Mouse (Mus musculus) G1E (cell line): ENCODE measurements at regions not wholly inside any gene's neighbourhood (a gene's known extent, or its start where the extent isn't known, plus 50 kb on each side); places are given as distances from the start of the nearest gene placed in this dataset.

ENCODE experiments used
- ATAC-seq: 2 replicates; pipeline ENCODE4 v1.8.0; 2016; ENCODE audit warnings: mild to moderate bottlenecking; ENCODE audit not compliant: insufficient number of reproducible peaks, poor library complexity, low FRiP score, severe bottlenecking; ENCODE audit errors: extremely low read depth
- DNase-seq: peaks from one replicate; pipeline ENCODE4 v3.0.0; 2012; ENCODE audit warnings: low spot score
- H3K27me3 ChIP-seq: 2 replicates; pipeline ENCODE4 v1.6.1; 2012; ENCODE audit warnings: mild to moderate bottlenecking, low read length, inconsistent platforms; ENCODE audit not compliant: insufficient read depth
- H3K36me3 ChIP-seq: replicated peaks from 2 replicates; pipeline ENCODE3; 2012; ENCODE audit warnings: mild to moderate bottlenecking, inconsistent platforms
- H3K4me1 ChIP-seq: 2 replicates; pipeline ENCODE4 v1.6.1; 2012; ENCODE audit warnings: low read depth, low read length, inconsistent platforms, mixed read lengths; ENCODE audit not compliant: insufficient read depth
- H3K4me3 ChIP-seq: 2 replicates; pipeline ENCODE4 v1.5.1; 2012; ENCODE audit warnings: low read depth, mild to moderate bottlenecking, inconsistent platforms, low read length, moderate library complexity, mixed read lengths
- H3K9me3 ChIP-seq: replicated peaks from 2 replicates; pipeline ENCODE4 v1.6.1; 2012; ENCODE audit warnings: inconsistent platforms
- CTCF ChIP-seq: IDR thresholded peaks from 2 replicates; pipeline ENCODE4 v1.5.1; 2012; ENCODE audit warnings: low read depth, low read length, inconsistent platforms, mixed read lengths
- GATA1 ChIP-seq: IDR thresholded peaks from 2 replicates; pipeline ENCODE4 v1.6.1; 2012; ENCODE audit warnings: borderline replicate concordance, low read length, inconsistent platforms, mixed read lengths
- GATA2 ChIP-seq: IDR thresholded peaks from 2 replicates; pipeline ENCODE4 v1.6.1; 2012; ENCODE audit warnings: low read depth, low read length, inconsistent platforms, borderline replicate concordance
- POLR2AphosphoS5 ChIP-seq: IDR thresholded peaks from 2 replicates; pipeline ENCODE4 v1.6.1; 2012; ENCODE audit warnings: low read depth, low read length, inconsistent platforms; ENCODE audit not compliant: insufficient replicate concordance
- TAL1 ChIP-seq: conservative IDR thresholded peaks from 2 replicates; pipeline ENCODE4 v1.6.1; 2012; ENCODE audit warnings: low read depth, low read length, inconsistent platforms, mixed read lengths

DNA sequence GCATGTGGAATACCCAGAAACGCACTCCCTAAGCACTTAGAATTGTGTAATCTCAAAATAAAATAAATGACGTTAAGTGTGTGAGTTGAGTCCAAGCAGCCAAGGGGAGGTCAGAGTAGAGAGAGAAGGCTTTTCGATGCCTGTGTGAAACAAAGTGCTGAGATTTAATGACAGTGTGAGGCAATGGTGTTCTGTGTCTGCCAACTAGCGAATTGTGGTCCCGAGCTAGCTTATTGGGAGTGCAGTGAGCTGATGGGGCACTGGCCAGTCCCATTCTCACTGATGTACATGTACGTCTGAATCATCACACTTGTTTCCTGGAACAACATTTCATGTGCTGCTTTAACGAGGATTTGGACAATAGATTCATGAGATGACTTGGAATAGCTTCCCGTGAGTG lies 234.7 kb upstream of the Gm12728 start:
- ATAC-seq (no peak), DNase-seq (no peak)
- H3K4me3 ChIP-seq: no peak overlapping the region
- H3K9me3 ChIP-seq: peaks cover 24% of the 10 kb centered on the region
- no peaks in the 10 kb centered on the region for H3K36me3 ChIP-seq
- no peaks in the 10 kb centered on the region for H3K27me3 ChIP-seq
- H3K4me1 ChIP-seq: no peaks in the 10 kb centered on the region
- no peak for TF ChIP-seq CTCF

DNA sequence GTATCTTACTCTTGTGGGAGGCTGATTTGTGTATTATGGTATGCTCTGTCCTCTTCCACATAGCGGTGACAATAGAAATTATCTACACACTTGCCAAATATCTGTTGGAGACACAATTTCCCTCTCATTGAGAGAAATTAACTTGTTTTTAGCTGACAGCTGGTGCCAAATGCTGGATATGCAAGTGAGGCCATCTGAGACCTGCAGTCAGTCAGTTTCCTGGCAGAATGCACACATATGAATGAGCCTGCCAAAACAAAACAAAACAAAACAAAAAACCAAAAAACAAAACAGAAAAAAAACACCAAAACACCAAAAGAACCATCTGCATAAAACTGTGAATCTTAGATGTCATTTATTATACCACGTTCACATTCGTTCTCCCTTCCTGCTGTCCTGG lies 233.7 kb upstream of the Gm12728 start:
- Histone ChIP-seq H3K9me3 (peaks cover 18% of the 10 kb centered on the region), H3K36me3 (no peaks in the 10 kb centered on the region), H3K4me1 (no peaks in the 10 kb centered on the region), H3K4me3 (no peak overlapping the region), H3K27me3 (no peaks in the 10 kb centered on the region)
- ATAC-seq (no peak), DNase-seq (no peak)
- TF ChIP-seq GATA1 (no peak), CTCF (no peak), GATA2 (no peak), TAL1 (no peak), POLR2AphosphoS5 (no peak)

DNA sequence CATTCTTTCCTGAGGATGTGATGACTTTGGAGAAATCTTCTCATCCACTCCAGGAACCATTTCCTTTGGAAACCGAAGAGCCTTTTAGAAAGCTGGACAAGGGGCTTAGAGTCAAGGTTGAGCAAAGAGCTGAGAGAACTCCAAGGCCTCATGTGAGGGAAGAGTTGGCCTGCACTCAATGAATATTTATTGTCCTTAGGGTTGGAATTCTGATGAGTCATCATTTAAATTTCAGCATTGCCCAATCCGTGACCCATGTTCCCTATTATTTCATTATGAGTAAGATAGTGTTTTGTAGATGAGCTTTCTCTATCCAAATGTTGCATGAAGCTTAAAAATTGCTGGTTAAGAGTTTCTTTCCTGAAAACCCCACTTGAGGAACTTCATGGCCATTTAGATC lies 232.3 kb upstream of the Gm12728 start:
- no peaks in the 10 kb centered on the region for H3K4me1 ChIP-seq
- DNase-seq: no peak

DNA sequence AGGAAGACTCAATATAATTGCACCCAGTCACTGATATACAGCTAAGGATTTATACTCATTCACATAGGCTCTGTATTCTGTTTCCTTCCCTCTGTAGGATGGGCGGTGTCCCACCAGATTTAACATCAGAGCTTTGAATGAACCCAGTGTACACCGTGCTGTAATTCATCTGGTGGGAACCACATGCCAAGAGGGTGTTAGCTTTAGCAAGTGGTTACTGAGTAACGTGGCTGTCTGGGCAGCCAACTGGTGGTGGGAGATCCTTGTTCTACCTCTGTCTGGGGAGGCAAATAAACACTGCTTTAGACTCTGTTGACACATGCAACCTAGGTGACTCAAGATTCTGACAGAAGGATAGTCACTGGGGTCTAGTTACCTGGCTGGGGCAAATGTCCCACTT lies 229.6 kb upstream of the Gm12728 start:
- H3K9me3 ChIP-seq: peaks cover 24% of the 10 kb centered on the region
- TF ChIP-seq GATA2: no peak
- TF ChIP-seq CTCF: no peak
- no peak for TF ChIP-seq GATA1
- H3K36me3 ChIP-seq: no peaks in the 10 kb centered on the region
- no peak overlapping the region for H3K4me3 ChIP-seq
- no peaks in the 10 kb centered on the region for H3K4me1 ChIP-seq
- no peaks in the 10 kb centered on the region for H3K27me3 ChIP-seq
- ATAC-seq: no peak
- DNase-seq: no peak

More for the DNA sequence above, 232.3 kb upstream of the Gm12728 start:
- no peak for ATAC-seq
- Histone ChIP-seq H3K9me3 (peaks cover 14% of the 10 kb centered on the region), H3K4me3 (no peak overlapping the region), H3K36me3 (no peaks in the 10 kb centered on the region), H3K27me3 (no peaks in the 10 kb centered on the region)
- TF ChIP-seq POLR2AphosphoS5 (no peak), CTCF (no peak), GATA1 (no peak), GATA2 (no peak), TAL1 (no peak)

GRCm38 (mm10) chr4:105560781-105561180 lies 228.9 kb upstream of the Gm12728 start:
- TF ChIP-seq GATA1 (no peak), GATA2 (no peak), CTCF (no peak), POLR2AphosphoS5 (no peak), TAL1 (no peak)
- H3K4me1 ChIP-seq: no peaks in the 10 kb centered on the region
- ATAC-seq (no peak), DNase-seq (no peak)
- H3K9me3 ChIP-seq: peaks cover 28% of the 10 kb centered on the region
- no peak overlapping the region for H3K4me3 ChIP-seq
- H3K27me3 ChIP-seq: no peaks in the 10 kb centered on the region
- H3K36me3 ChIP-seq: no peaks in the 10 kb centered on the region

DNA sequence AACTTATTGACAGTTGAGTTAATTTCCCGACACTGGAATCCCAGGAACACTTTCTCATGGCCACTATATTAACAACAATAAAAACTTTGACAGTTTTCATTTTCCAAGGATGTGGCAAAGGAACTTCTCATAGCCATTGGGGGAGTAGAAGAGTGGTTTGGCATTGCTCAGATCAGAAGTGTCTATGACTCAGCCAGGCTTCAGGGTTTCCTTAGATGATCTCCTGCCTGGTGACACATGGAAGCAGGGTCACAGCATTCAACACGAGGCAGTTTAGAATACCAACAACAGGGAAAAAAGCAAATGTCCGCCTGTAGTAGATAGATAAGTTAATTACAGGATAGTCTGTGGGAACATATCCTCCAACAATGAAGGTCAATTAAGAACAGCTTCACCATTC lies 228.1 kb upstream of the Gm12728 start:
- Histone ChIP-seq H3K36me3 (no peaks in the 10 kb centered on the region), H3K4me1 (no peaks in the 10 kb centered on the region), H3K4me3 (no peak overlapping the region), H3K9me3 (peaks cover 31% of the 10 kb centered on the region), H3K27me3 (no peaks in the 10 kb centered on the region)
- ATAC-seq (no peak), DNase-seq (no peak)
- TF ChIP-seq CTCF (no peak), POLR2AphosphoS5 (no peak), GATA2 (no peak)

DNA sequence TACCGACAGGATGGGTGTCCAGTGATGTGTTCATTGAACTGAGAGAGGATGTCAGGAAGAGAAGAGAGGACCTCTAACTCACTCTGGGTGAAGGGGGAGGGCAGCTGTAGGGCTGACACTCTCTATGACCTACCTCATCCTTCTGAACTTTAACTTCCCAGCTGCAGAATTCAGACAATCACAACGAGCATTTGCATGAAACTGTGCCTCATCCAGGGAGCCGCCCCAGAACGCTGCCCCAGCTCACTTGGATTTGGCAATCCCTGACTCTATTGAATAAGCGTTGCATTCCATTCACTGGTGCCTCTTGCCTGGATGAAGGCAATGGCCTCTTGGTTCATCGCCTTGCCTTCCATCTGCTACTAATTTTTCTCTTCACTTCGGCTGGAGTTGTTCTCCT lies 223.9 kb upstream of the Gm12728 start:
- H3K27me3 ChIP-seq: no peaks in the 10 kb centered on the region
- H3K9me3 ChIP-seq: peaks cover 28% of the 10 kb centered on the region
- no peaks in the 10 kb centered on the region for H3K4me1 ChIP-seq
- ATAC-seq (no peak), DNase-seq (no peak)
- no peaks in the 10 kb centered on the region for H3K36me3 ChIP-seq
- TF ChIP-seq POLR2AphosphoS5 (no peak), GATA1 (no peak), GATA2 (no peak), TAL1 (no peak), CTCF (no peak)
- no peak overlapping the region for H3K4me3 ChIP-seq
